Mouse (Mus musculus) brain, embryonic 18.5 days (tissue): Measurements from ENCODE around the gene Pdpr.
A peak's percentile ranks its signal among the peaks of the same experiment; 100 is the strongest.
"Not testable (repeated sequence)": the region's sequence is repeated elsewhere in the genome, so short reads cannot be mapped to it uniquely, and the experiment has no call there.

Experiments
- DNase-seq: peaks from one replicate; pipeline ENCODE4 v3.0.0-alpha.2; 2012; ENCODE audit warnings: low read depth, low spot score

The Pdpr gene

DNA sequence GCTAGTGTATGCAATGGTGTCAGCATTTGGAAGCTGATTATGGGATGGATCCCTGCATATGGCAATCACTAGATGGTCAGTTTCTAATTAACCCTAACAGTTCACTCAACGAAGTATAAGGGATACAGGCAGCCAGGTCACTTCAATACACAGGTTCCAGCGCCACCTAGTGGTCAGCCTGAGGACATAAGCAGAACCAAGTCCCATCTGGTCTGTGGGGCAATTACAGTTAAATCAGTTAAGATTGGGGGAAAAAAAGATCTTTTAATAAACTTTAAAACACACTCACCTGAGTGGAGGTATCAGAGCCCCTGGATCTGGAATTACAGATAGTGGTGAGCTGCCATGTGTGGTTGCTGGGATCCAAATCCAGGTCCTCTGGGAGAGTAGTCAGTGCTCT lies 4.3 kb upstream of the Pdpr start:
- DNase-seq: peak; percentile 22

GRCm38 (mm10) chr8:111091706-111092105 lies 2.7 kb upstream of the Pdpr start:
- DNase-seq: no peak

DNA sequence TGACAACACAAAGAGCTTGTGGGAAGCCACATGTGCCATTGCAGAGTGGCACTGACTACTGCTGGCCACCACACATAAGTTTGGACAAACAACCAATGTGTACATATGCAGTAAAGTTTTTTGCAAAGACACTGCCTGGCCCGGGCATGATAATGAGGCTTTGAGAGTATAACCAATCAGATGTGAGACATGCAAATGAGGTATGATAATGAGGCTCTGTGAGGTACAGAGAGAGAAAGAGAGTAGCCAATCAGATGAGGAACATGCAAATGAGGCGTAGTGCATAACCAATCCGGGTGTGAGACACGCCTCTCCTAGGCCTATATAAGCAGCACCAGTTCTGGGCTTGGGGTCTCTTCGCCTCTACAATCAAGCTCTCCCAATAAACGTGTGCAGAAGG lies 2.1 kb upstream of the Pdpr start, which contains the start of gene Clec18a:
Gene Clec18a, minus strand, starts transcription at position 101 of the 400 bp plus-strand sequence.
- not testable (repeated sequence) for DNase-seq

DNA sequence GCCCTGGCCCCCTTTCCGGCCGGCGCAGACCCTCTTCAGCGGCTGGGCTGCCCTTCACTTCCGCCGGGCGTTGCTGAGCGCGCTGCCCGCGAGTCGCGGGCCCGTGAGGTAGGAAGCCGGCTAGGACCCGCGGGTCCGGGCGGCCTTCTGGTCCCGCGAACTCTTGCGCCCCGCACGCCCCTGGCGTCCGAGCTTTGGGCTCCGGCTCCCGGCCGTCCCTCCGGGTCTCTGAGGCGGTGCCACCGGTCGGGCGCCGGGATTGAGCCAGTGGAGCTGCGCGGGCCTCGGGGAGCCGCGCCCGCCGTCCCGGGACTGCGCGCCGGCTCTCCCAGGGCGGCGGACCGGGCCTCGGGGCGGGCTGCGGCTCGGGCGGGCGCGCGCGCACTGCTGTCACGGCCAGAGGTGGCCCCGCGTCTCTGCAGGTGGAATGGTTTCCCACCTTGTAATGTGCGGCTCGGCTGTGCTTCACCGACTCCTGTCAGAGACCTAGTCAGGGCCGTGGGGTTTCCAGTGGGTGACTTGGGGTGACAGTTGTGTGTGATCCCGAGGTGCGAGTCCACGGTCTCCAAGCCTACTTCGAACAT lies 381 bp downstream of the Pdpr start:
- DNase-seq: not testable (repeated sequence)

DNA sequence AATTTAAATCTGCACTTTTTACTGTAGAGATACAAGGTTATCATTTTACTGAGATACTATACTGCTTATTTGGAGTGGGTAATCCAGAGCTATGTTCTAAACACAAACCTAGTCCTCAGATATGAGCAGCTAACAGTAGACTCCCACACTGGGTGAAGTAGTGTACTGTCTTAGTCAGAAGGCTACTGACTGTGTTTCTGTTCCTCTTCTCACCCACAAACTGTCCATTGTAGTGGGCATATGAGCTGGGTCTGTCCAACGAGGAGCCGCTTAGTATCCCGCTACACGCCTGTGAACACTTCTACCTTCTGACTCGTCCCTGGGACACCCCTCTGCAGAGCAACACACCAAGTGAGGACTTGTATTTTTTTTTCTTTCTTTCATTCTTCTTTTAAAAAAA lies 20.5 kb downstream of the Pdpr start:
- no peak for DNase-seq

DNA sequence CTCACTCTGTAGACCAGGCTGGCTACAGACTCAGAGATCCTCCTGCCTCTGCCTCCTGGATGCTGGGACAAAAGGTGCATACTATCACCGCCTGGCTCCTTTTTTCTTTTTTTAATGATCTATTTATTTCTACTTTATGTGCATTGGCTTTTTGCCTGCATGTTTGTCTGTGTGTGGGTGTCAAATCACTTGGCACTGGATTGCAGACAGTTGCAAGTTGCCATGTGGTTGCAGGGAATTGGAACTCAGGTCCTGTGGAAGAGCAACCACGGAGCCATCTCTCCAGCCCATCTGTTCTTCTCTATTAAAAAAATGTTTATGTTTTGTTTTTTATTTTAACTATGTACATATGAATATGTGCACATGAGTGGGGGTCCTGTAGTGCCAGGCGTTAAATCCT lies 25.1 kb downstream of the Pdpr start:
- peak; percentile 6 for DNase-seq

DNA sequence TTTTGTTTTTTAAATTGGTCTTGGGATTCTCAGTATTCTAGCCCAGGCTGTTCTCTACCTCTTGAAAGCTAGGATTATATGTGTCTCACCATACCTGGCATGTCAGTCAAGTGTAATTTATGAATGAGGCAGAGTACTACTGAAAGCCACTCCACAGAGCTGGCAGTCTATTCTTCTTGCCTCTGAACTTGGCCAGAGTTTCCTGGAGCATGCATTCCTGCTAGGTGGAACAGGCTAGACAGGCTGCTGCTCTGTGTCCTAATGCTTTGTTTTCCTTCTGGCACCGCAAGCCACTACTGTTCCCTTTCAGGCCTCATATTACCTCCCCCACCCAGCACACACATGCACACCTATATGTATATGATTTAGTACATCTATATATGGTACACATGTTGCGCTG lies 36.3 kb downstream of the Pdpr start:
- DNase-seq: no peak

DNA sequence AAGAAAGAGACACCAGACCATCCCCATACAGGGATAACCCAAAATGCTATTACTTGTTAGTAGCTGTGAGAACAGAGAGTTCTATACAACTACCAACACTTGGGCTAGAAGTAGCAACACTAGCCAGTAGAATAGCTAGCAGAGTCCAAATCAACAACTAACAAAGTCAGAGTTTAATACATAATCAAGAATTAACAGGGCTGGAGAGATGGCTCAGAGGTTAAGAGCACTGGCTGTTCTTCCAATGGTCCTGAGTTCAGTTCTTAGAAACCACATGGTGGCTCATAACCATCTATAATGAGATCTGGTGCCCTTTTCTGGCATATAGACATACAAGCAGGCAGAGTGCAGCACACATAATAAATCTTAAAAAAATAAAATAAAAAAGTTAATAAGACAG lies 48.1 kb downstream of the Pdpr start:
- DNase-seq: no peak

DNA sequence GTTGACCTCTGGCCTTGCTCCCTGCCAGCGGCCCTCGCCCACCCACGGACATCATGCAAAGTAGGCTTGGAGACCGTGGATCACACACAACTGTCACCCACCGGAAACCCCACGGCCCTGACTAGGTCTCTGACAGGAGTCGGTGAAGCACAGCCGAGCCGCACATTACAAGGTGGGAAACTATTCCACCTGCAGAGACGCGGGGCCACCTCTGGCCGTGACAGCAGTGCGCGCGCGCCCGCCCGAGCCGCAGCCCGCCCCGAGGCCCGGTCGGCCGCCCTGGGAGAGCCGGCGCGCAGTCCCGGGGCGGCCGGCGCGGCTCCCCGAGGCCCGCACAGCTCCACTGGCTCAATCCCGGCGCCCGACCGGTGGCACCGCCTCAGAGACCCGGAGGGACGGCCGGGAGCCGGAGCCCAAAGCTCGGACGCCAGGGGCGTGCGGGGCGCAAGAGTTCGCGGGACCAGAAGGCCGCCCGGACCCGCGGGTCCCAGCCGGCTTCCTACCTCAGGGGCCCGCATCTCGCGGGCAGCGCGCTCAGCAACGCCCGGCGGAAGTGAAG lies 50.5 kb downstream of the Pdpr start:
- not testable (repeated sequence) for DNase-seq

GRCm38 (mm10) chr8:111145460-111146012 lies 51.1 kb downstream of the Pdpr start:
- DNase-seq: peak; percentile 72

DNA sequence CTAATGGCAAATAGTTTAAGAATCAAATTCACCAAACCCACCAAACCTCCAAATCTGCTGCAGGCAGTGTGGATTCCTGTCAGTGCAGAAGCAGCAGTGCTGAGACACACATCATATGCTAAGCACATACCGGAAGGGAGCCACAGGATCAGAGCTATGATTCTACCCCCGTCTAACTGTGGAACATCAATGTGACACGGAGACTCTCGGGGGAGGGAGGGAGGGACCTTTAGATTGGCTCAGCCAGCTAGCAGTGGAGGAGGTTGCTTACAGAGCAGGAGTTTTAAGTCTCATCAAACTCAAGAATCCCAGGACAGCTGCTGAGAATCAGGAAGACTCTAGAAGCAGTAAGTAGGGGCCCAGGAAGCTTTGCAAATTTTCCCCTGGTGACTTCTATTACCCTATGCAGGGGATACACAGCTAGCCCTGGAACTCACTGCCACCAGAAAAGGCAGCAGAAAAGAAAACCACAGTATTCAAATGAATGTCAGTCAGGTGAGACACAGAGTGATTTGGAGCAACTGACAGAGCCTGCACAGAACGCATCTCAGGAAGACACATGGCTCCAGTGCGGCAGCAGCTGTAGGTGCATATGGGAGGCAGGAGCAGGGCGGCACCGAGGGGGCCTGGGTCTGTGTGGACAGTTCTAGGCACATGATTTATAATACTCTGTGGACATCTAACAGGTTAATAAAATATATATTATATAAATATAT lies 61.4 kb downstream of the Pdpr start:
- DNase-seq: no peak

- DNase-seq: no peak
Measured at GRCm38 (mm10) chr8:111157617-111158016, 63.2 kb downstream of the Pdpr start.

DNA sequence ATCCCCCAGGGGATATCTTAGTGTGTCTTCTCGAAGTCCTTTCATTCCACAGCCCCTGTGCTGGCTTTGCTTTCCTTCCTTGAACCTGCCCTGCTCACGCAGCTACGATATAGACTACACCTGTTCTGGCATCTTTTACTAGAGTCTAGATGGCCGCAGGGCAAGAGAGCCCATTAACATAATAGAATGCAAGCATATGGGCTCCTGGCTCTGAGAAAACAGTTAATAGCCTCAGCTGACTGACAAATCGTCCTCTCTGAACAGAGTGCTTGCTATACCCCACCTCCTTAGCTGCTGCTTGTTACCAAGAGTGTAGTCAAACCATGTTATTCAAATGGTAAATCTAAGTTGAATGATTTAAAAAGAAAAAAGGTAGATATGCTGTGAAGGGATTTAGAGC lies 77.2 kb downstream of the Pdpr start:
- DNase-seq: no peak

GRCm38 (mm10) chr8:111185472-111185947 lies 91.1 kb downstream of the Pdpr start:
- peak; percentile 16 for DNase-seq
